Mouse (Mus musculus) kidney, adult 2 months (tissue): ENCODE measurements at regions not wholly inside any gene's neighbourhood (a gene's known extent, or its start where the extent isn't known, plus 50 kb on each side); places are given as distances from the start of the nearest gene placed in this dataset.

ENCODE experiments used
- CTCF ChIP-seq: fragments of 200-500 bp; conservative IDR thresholded peaks from 2 replicates; pipeline ENCODE4 v1.5.1; 2011; ENCODE audit warnings: low read depth, mild to moderate bottlenecking, control low read depth, low read length, moderate library complexity, mixed read lengths; ENCODE audit not compliant: insufficient read depth, insufficient read length
- POLR2A ChIP-seq: fragments of 200-500 bp; IDR thresholded peaks from one replicate; pipeline ENCODE4 v1.6.1; 2011; ENCODE audit warnings: low read depth, low read length, control low read depth

DNA sequence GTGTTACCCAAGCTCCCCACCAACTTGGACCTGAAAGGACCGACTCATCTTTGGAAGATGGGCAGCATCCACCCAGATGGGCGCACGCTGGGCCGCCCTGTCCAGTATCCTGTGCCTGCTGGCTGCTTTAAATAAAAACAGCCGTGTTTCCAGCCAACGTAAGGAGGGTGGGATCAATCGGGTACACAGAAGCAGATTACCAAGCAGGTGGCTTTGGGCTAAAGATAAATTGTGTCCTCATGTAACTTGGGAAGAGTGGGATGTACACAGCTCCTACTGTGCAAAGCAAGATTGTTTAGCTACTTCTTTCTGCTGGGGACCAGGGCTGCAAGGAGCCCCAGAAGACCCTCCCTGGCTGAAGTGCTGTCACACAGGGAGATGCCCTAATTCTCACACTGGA lies 310.6 kb upstream of the Dio3 start:
- TF ChIP-seq CTCF (no peak), POLR2A (no peak)
